Mouse (Mus musculus) stomach, postnatal 0 days (tissue): Measurements from ENCODE around the gene Doc2g. TPM values are rescaled to one million over a fixed set of nuclear protein-coding genes. Genes with fewer than 3 reads are reported as not detected.
"Not testable (repeated sequence)": the region's sequence is repeated elsewhere in the genome, so short reads cannot be mapped to it uniquely, and the experiment has no call there.

Experiments
- ATAC-seq: fragments of 200-750 bp; cut with Nextera tagmentation; 2 replicates; pipeline ENCODE4 v1.8.0; 2017; ENCODE audit not compliant: low FRiP score, low TSS enrichment
- DNase-seq: peaks from one replicate; pipeline ENCODE4 v3.0.0-alpha.2; 2016; ENCODE audit warnings: low spot score
- H3K27ac ChIP-seq: fragments of 300-500 bp; sonication (generic); replicated peaks from 2 replicates; pipeline ENCODE4 v1.5.1; 2014; ENCODE audit warnings: mild to moderate bottlenecking, control low read depth
- H3K27me3 ChIP-seq: fragments of 300-500 bp; sonication (generic); 2 replicates; pipeline ENCODE4 v1.6.1; 2014; ENCODE audit warnings: low read length; ENCODE audit not compliant: control insufficient read depth, insufficient read depth
- H3K36me3 ChIP-seq: fragments of 300-500 bp; sonication (generic); 2 replicates; pipeline ENCODE4 v1.6.1; 2014; ENCODE audit warnings: low read length, mixed read lengths; ENCODE audit not compliant: control insufficient read depth, insufficient read depth
- H3K4me1 ChIP-seq: fragments of 300-500 bp; sonication (generic); replicated peaks from 2 replicates; pipeline ENCODE4 v1.6.1; 2014; ENCODE audit warnings: antibody characterized with exemption; ENCODE audit not compliant: control insufficient read depth, insufficient read depth
- H3K4me2 ChIP-seq: fragments of 300-500 bp; sonication (generic); replicated peaks from 2 replicates; pipeline ENCODE4 v1.6.1; 2014; ENCODE audit warnings: low read depth, mild to moderate bottlenecking, control low read depth, moderate library complexity
- H3K4me3 ChIP-seq: fragments of 300-500 bp; sonication (generic); 2 replicates; pipeline ENCODE4 v1.5.1; 2014; ENCODE audit warnings: low read depth, low read length, control low read depth
- H3K9ac ChIP-seq: fragments of 300-500 bp; sonication (generic); 2 replicates; pipeline ENCODE4 v1.6.1; 2014; ENCODE audit warnings: mild to moderate bottlenecking, low read length, control low read depth, mixed read lengths
- H3K9me3 ChIP-seq: fragments of 300-500 bp; sonication (generic); 2 replicates; pipeline ENCODE4 v1.6.1; 2016; ENCODE audit warnings: low read length; ENCODE audit not compliant: control insufficient read depth
- CTCF ChIP-seq: IDR thresholded peaks from 2 replicates; pipeline ENCODE4 v1.5.1; 2016; ENCODE audit warnings: antibody characterized with exemption, low read depth, mild to moderate bottlenecking, moderate library complexity
- EP300 ChIP-seq: optimal IDR thresholded peaks from 2 replicates; pipeline ENCODE3; 2016; ENCODE audit warnings: antibody characterized with exemption
- WGBS: fragments of 180-500 bp; shearing (Covaris S2); extraction: QIAGEN DNeasy Blood & Tissue Kit; methylation state at CpG from one replicate; pipeline ENCODE4 v1.1.7; 2014; 5-methylcytosine and 5-hydroxymethylcytosine counted together
- polyA plus RNA-seq: library from polyadenylated mRNA; unstranded; fragments of >200 nt; fragmentation: Nextera tagmentation; extraction: Ambion mirVana; gene quantifications from 2 replicates; pipeline ENCODE4 v1.2.1, GENCODE M21; 2015

Gene Doc2g
- polyA plus RNA-seq, 1 experiment from 2014 or later = 1.2 TPM

GRCm38 (mm10) chr19:3960211-3960610 is 42.9 kb upstream of the Doc2g start:
- no peak overlapping the region for H3K4me3 ChIP-seq
- no peaks in the 10 kb centered on the region for H3K9me3 ChIP-seq
- H3K36me3 ChIP-seq = no peaks in the 10 kb centered on the region
- 67% methylated on average over 5 of the region's 5 CpGs for WGBS
- ATAC-seq (no peak), DNase-seq (no peak)
- H3K4me2 ChIP-seq = no peak overlapping the region
- no peaks in the 10 kb centered on the region for H3K27me3 ChIP-seq
- no peaks in the 10 kb centered on the region for H3K4me1 ChIP-seq
- H3K27ac ChIP-seq = no peak overlapping the region
- no peak overlapping the region for H3K9ac ChIP-seq
- TF ChIP-seq CTCF (no peak), EP300 (no peak)

- H3K9me3 ChIP-seq, H3K36me3 ChIP-seq, H3K27me3 ChIP-seq, H3K4me1 ChIP-seq, H3K27ac ChIP-seq, H3K4me2 ChIP-seq, ATAC-seq, H3K4me3 ChIP-seq, DNase-seq, H3K9ac ChIP-seq: not testable (repeated sequence)
- WGBS = 66% methylated on average over 6 of the region's 6 CpGs
Observed at GRCm38 (mm10) chr19:3961805-3962204, 41.3 kb upstream of the Doc2g start.

GRCm38 (mm10) chr19:3962469-3962868 is 40.6 kb upstream of the Doc2g start:
- ATAC-seq (no peak), DNase-seq (peak; percentile 32)
- Histone ChIP-seq H3K4me2 (no peak overlapping the region), H3K27me3 (no peaks in the 10 kb centered on the region), H3K4me3 (no peak overlapping the region), H3K9me3 (no peaks in the 10 kb centered on the region), H3K4me1 (no peaks in the 10 kb centered on the region), H3K36me3 (no peaks in the 10 kb centered on the region), H3K27ac (no peak overlapping the region), H3K9ac (no peak overlapping the region)
- TF ChIP-seq EP300 (no peak), CTCF (peak; percentile 57)
- WGBS = 28% methylated on average over 2 of the region's 2 CpGs

- WGBS = 67% methylated on average over 4 of the region's 4 CpGs
Observed at GRCm38 (mm10) chr19:3964030-3964429, 39.1 kb upstream of the Doc2g start.

GRCm38 (mm10) chr19:3966330-3967075 is 36.6 kb upstream of the Doc2g start:
- Histone ChIP-seq H3K4me2 (no peak overlapping the region), H3K4me1 (no peaks in the 10 kb centered on the region; the same call in 1 of the 2 replicates), H3K9ac (no peak overlapping the region), H3K36me3 (no peaks in the 10 kb centered on the region), H3K27ac (no peak overlapping the region), H3K27me3 (no peaks in the 10 kb centered on the region), H3K9me3 (no peaks in the 10 kb centered on the region), H3K4me3 (no peak overlapping the region)
- ATAC-seq (no peak), DNase-seq (no peak)
- WGBS = 70% methylated on average over 11 of the region's 11 CpGs
- TF ChIP-seq EP300 (no peak), CTCF (peak; percentile 45)

More at GRCm38 (mm10) chr19:3964030-3964429, 39.1 kb upstream of the Doc2g start:
- Histone ChIP-seq H3K27me3 (no peaks in the 10 kb centered on the region), H3K9me3 (no peaks in the 10 kb centered on the region), H3K27ac (no peak overlapping the region), H3K4me1 (no peaks in the 10 kb centered on the region), H3K4me2 (no peak overlapping the region), H3K4me3 (no peak overlapping the region), H3K36me3 (no peaks in the 10 kb centered on the region), H3K9ac (no peak overlapping the region)
- no peak for TF ChIP-seq EP300
- TF ChIP-seq CTCF = peak; percentile 56
- ATAC-seq (no peak), DNase-seq (no peak)

- H3K27ac ChIP-seq = no peak overlapping the region
- ATAC-seq (no peak), DNase-seq (no peak)
- H3K9me3 ChIP-seq = no peaks in the 10 kb centered on the region
- no peaks in the 10 kb centered on the region for H3K27me3 ChIP-seq
- WGBS = 44% methylated on average over 3 of the region's 3 CpGs
- H3K9ac ChIP-seq = no peak overlapping the region
- TF ChIP-seq CTCF = no peak
- TF ChIP-seq EP300 = no peak
- H3K4me1 ChIP-seq = no peaks in the 10 kb centered on the region; the same call in 1 of the 2 replicates
- H3K4me3 ChIP-seq = no peak overlapping the region
- H3K36me3 ChIP-seq = no peaks in the 10 kb centered on the region
- no peak overlapping the region for H3K4me2 ChIP-seq
Observed at GRCm38 (mm10) chr19:3967258-3967657, 35.9 kb upstream of the Doc2g start.
